Mouse (Mus musculus) liver, adult 2 months (tissue): ENCODE measurements around the gene Ndufaf3.

Source experiments
- CTCF ChIP-seq: fragments of 200-500 bp; IDR thresholded peaks from 2 replicates; pipeline ENCODE4 v1.5.1; 2011; ENCODE audit warnings: low read depth, low read length, control low read depth
- POLR2A ChIP-seq: fragments of 200-500 bp; IDR thresholded peaks from 2 replicates; pipeline ENCODE4 v1.6.1; 2011; ENCODE audit warnings: low read length, control low read depth; ENCODE audit not compliant: insufficient read depth; ENCODE audit errors: extremely low read depth

DNA sequence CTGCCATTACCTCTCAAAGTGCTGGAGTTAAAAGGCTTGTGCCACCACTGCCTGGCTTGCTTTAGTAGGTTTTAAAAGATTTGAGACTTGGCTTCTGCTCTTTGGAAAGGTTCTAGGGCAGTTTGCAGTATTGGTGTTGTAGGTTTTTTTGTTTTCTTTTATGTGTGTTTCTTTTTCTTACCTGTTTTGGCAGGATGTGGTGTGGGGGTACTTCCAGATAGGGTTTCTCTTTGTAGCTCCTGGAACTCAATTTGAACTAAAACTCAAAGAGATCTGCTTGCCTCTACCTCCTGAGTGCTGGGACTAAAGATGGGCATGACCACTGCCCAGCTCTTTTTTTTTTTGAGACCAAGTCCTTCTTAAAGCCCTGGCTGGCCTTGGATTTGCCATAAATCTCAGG lies 26.4 kb downstream of the Ndufaf3 start:
- no peak for TF ChIP-seq CTCF
- no peak for TF ChIP-seq POLR2A
